Mouse (Mus musculus) liver (tissue): ENCODE measurements around the gene Wdr26.

Experiments used
- DNase-seq: peaks from one replicate; pipeline ENCODE4 v3.0.0-alpha.2; 2020; ENCODE audit warnings: mixed read lengths

The Wdr26 gene

DNA sequence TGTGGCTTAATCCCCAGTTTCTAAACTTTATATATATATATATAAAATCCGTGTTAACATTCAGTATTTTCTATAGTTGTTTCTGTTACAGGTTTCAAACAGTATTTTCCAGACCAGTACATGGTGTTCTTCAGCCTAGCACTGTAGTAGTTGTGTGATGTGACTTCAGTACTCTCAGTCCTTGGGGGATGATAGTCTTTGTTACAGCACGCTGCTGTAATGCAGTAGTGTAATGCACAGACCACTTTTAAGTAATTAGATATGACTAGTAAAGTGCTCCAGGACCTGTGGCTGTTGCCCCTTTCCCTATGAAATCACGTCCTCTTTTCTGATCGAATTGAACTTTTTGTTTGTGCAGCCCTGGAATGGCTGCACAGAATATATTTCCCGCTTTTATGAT lies 60.3 kb downstream of the Wdr26 start:
- no peak for DNase-seq

DNA sequence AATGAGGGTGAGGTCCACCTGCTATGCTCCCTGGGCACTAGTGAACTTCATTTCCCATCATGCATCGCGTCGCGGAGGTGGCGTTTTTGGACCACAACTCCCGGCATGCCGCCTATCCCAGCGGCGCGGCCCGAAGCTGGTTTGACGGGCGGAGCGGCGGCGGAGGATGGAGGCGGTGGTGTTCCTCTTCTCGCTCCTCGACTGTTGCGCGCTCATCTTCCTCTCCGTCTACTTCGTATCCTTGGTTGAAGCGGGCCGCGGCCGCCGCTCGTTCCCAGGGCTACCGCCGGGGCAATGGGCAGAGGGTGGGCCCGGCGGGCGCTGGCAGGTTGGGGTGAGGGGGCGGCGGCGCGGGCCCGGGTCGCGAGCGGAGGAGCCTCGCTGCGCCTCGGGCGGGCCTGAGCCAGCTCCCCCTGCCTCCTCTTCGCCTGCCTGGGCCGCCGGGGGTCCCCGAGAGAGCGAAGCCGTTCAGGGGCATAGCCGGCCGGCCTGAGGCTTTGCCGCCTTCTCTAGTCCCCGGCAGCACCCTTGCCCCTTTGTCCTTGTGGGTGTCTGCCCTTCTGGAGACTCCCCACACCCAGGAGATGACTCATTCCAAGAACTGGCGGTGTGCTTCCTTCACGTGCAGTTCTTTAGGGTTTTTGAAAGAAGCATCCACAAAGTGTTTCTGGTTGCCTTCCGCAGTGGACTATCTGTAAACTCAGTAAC lies 60.8 kb downstream of the Wdr26 start:
- DNase-seq: peak; percentile 94

DNA sequence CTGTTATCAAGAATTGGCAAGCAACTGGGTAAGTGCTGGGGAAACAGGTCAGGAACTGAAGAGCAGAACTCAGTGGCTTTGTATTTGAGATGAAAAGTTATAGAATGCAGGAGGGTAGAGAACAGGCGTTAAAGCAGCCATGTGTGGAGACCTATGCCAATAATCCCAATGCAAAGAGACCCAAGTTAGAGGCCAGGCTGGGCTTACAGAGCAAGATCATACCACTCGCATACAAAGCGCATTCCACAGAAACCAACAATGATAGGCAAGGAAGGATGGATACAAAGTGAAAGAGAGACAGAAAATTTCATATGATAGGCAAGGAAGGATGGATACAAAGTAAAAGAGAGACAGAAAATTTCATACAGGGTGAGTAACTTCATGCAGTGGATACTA lies 61.4 kb downstream of the Wdr26 start:
- no peak for DNase-seq

GRCm38 (mm10) chr1:181149373-181150017 lies 62.3 kb downstream of the Wdr26 start:
- no peak for DNase-seq

GRCm38 (mm10) chr1:181148540-181148939 lies 63.3 kb downstream of the Wdr26 start:
- peak; percentile 55 for DNase-seq

- no peak for DNase-seq
These were observed 65.6 kb downstream of the Wdr26 start for GRCm38 (mm10) chr1:181146187-181146586.

DNA sequence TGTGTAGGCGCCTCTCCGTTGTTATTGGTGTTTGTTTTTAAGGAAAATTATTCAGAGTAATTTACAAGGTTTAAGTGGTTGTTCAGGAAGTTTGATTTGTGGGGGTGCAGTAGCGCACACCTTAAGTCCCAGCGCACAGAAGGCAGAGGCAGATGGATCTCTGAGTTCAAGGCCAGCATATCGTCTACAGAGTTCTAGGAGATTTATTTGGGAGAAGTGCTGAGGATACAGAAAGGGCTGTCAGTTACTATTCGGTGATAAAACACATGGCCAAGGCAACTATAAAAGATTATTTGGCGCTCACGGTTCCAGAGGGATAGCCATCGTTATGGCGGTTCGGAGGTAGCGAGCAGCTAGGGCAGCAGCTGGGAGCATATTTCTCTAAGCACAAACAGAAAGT lies 66.8 kb downstream of the Wdr26 start:
- peak; percentile 18 for DNase-seq

DNA sequence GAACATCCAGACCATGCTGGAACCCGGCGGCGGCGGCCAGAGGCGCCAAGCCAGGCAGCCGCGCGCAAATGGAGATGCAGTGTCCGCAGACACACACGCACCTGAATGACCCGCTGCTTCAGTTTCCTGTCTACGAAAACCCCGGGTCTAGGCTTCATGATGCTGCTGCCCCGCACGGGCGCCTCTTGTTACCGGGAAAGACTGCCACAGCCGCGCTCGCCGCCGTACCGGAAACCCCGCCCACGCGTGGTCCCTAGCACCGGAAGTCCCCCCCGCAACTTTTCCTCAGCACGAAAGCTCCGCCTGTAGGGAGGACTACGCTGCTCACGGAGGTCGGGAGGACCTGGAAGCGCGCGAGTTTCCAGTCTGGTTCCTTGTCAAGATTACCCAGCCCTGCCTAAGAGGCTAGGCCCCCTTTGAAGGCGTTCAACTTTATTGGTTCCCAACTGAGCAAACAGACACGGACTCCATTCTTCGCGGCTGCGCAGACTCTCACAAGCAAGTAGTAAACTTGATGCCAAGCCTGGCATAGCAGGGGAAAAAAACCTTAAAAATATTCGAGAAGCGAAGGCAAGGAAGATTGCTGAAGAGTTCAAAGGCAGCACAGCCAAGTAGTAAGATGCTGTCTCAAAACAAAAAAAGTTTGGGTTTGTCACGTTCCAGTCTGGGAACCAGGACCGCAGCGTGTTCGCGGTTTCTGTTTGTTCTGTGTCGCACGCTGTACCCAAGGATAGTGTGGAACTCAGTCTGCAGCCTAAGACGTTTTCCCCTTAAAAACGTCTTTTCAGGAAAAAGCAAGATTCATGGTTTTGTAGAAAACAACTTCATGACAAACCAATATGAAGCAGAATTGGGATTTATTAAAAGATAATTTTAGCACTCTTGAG lies 67.6 kb downstream of the Wdr26 start, which contains the start of the genes Nvl and Cnih4:
Gene Nvl, minus strand, starts transcription at position 255 of the 887 bp plus-strand sequence.
Gene Cnih4, plus strand, starts transcription at position 744 of the 887 bp plus-strand sequence.
- DNase-seq: peak; percentile 94

DNA sequence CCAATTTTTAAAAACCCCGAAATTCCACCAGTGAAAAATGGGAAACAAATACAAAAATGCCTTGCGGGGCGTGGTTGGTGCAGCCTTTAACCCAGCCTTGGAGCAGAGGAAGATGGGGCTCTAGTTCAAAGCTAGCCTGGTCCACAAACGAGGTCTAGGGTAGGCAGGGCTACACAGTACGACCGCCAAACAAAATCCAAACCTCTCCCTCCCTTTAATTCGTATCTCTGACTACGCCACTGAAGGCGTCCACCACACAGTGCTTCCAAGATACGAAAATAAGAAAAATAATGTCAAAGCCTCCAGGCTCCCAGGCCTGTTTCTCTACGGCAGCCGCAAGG lies 68.2 kb downstream of the Wdr26 start:
- no peak for DNase-seq

- no peak for DNase-seq
These were observed 73.1 kb downstream of the Wdr26 start for GRCm38 (mm10) chr1:181138730-181139129.

DNA sequence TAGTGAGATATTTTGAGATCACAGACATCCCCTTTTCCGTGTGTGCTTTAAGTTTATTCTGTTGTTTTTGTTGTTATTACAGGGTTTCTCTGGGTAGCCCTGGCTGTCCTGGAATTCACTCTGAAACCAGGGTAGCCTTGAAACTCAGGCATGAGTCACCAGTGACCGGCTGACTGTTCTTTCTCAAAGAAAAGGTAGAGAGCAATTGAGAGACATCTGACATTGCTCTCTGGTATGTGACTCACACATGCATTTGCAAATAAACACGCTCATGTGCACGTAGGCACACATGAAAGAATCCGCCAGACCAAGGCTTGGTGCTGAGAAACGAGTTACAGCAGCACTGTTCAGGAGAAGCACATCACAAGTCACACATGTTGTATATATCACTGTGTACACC lies 79.9 kb downstream of the Wdr26 start:
- no peak for DNase-seq

DNA sequence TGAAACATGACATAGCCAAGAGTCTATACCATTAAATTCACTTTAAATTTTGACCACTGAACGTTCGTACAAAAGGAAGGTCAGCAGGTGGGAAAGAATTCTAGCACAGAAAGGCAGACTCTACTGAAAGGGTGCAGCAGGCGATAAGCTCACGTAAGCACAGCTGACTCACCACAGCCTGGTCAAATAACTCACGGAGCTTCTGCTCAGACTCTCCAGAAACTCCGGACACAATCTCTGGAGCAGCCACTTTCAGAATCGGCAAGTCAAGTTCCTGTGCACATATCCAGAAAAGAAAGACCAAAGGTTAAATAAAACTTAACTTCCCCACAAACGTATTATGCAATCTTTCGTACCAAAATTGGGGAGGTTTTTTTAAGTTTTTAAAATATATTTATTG lies 85.0 kb downstream of the Wdr26 start:
- no peak for DNase-seq

DNA sequence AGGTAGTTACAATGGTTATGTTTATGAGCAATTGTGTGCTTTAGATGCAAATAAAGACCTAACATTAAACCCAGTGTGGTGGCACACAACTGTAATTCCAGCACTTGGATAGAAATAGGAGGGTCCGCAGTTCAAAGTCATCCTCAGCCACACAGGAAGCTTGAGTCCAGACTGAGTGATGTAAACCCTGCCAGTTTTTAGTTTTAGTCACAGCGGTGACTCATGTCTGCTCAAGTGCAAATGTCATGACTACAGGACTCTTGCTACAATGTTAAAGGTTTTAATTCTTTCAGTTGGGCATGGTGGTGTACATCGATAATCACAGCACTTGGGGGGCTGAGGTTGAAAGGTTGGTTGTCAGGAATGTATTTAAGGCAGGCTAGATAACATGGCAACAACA lies 85.9 kb downstream of the Wdr26 start:
- DNase-seq: no peak

DNA sequence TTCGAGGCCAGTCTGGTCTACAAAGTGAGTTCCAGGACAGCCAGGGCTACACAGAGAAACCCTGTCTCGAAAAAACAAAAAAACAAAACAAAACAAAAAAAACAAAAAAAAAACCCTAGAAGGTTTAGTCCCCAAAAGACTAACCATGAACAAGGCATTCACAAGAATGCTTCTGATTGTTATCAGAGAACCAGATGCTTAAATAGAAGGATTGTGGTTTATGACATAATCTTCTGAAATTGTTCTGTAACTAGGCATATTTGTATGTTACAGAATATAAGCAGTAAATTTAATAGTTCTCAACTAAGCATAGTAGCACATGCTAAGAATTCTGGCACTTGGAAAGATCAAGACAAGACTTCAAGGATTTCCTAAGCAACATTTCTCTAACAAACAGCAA lies 87.7 kb downstream of the Wdr26 start:
- DNase-seq: no peak
